Mouse (Mus musculus): ENCODE data around the gene Pnrc2.

Pnrc2 gene

DNA sequence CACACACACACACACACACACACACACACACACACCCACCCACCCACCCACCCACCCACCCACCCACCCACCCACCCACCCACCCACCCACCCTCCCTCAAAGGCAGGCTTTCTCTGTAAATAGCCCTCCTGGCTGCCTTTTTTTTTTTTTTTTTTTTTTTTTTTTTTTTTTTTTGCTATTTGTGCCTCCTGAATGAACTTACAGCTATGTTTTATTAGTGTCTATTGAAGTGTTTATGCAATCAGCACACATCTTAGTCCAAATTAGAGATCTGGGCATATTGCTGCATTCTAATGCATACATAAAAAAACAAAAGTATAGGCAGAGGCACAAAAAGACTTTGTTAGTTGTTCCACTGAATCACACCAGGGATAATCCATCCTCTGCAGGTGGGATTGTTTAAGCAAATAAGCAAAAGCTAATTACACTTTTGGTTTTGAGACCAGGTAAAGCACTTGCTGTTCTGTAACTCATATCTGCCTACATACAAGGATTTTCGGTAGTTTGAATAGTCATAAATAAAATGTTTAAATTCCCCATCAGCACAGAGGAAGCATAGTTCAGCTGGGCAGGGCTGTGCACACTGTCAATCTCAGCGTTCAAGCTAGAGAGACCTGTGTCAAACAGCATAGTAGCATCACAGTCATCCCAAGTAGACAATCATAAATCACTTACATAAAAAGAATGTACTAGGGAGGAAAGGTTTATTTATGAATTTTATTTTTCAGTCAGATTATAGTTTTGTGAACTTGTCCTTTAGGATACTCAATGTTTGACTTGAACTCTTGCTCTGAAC, 3.2 kb downstream of the Pnrc2 start:
- DNase-seq (ENCODE audit: low spot score) = no peak

DNA sequence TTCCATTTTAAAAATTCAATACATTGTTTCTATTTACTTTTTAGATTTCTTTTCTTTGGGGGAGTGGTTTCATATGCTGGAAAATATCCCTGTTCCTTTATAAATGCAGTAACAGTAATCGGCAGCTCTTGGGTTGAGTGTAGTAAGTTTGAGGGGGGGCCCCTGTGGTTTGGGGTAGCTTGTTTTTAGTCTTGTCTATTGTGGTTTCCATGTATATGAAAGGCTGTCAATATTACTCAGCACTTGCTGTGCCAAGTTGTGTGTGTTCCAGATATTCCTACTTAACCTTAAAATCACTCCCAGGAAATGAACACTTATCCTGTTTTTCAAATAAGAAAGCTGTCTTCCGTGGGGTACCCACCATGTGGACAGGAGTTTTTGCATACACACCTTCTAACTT, 4.7 kb downstream of the Pnrc2 start:
- DNase-seq (ENCODE audit: low spot score) = no peak

DNA sequence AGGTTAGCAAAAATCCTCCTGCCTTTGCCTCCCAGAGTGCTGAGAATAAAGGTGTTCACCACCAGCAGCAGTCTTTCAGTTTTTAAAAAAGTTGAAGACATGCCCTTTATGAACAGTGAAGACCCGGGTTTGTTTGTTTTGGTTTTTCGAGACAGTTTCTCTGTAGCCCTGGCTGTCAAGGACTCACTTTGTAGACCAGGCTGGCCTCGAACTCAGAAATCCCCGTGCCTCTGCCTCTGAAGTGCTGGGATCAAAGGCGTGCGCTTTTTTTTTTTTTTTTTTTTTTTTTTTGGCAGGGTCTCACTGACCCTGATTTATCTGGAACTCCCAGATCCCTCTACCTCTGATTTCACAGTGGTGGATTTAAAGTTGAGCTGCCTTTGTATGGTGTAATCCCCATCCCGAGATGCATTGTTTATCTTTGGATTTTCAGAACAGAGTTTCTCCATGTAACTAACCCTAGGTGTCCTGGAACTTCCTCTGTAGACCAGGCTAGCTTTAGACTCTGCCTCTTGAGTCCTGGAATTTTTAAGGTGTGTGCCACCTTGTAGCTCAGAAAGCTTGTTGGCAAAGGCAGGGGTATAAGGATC, 16.0 kb downstream of the Pnrc2 start:
- DNase-seq (ENCODE audit: low spot score) = no peak

DNA sequence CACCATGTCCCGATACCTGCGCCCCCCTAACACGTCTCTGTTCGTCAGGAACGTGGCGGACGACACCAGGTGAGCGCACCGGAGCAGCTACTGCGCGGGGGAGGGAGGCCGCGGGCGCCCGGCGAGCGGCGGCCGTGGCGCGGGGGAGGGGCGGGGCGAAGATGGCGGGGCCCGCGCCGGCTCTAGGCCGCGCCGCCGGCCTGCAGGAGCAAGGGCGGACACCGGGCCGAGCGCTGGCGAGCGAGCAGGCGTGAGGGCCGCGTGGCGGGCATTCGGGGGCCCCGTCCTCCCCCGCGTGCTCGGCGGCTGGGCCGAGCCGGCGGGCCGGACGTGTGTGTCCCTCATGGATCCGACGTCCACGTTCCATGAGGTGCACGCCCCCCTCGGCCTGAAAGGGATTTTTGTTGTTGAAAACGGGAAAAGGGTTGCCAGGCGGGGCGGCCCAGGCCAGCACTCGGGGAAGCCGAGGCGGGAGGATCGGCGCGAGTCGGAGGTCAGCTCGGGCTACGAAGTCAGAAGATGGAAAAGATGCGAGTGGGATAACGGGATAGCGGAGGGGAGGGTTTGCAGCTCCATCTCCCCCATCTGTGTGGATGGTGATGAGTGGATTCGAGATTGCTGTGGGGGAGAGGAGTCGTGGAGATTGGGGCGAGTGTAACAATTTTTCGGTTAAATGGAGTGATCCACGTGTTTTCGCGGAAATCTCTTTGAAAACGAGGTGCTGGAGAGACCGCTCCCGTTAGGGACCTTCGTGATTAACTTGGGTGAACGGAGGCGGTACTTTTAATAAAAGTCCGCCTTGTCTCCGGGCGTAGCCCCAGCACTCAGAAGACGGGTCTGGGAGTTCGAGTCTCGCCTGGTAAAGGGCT, 17.2 kb downstream of the Pnrc2 start:
- DNase-seq (ENCODE audit: low spot score) = peak; percentile 82

DNA sequence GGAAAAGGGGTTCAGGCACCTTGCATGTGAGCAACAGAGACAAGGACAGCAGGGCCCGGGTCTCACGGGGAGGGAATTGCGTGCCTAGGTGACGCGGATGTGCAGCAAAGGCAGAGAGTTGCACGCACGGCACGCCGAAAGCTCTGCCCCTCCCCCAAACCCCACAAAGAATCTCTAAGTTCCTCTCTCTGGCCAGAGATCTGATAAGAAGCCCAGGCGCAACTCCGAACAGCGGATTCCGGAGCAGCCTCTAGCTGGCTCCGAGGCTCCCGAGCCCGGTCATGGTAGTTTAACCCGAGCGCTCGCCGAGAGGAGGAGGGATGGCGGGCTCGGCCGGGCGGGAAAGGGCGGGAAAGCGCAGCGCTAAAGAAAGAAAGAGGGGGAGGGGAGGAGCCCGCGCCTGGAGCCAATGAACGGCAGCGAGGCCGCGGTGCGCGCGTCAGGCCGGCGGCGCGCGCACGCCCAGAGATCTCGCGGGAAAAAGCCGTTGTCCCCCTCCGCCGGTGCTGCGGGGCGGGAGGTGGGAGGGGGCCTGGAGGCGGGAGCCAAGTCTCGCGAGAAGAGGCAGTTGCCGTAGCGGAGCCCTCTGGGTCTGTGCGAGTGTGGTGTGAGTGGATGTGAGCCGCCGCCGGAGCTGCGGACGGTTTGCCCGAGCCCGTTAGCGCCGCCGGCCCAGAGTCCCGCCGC, 18.0 kb downstream of the Pnrc2 start, which contains the start of gene Srsf10:
Srsf10 (plus strand) TSS at position 212 of the 687 bp plus-strand sequence.
- DNase-seq (ENCODE audit: low spot score) = peak; percentile 97

DNA sequence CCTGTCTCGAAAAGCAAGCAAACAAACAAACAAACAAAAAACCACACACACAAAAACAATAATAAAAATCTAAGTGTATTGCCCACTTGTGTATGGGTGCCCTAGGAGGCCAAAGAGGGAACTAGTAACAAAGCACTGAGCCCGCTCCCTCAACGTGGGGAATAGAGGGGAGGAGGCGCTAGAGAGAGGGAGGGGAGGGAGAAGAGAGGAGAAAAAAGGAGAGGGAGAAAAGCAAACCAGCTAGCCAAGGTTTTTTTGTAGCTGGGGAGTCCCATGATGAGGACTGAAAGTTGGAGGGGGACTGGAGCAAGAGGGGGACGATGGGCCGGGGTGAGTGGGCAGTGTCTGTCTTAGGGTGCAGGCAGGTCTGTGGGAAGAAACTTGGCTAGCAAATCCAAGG, 18.6 kb downstream of the Pnrc2 start:
- DNase-seq (ENCODE audit: low spot score) = peak; percentile 62

DNA sequence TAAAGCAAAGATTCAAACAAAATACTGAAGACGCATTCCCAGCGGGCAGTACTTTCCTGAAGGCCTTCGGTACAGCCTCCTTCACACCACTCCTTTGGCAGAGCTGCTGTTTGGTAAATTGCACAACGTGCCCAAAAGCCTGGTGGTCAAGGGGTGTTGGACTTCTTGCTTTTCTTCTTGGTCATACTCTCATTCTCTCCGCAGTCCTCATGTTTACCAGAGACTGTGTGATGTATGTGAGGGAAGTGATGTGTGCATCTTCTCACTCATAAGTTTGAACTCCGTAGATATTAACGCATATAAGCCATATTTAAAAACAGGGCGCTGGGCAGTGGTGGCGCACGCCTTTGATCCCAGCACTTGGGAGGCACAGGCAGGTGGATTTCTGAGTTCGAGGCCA, 19.0 kb downstream of the Pnrc2 start:
- DNase-seq (ENCODE audit: low spot score) = no peak

DNA sequence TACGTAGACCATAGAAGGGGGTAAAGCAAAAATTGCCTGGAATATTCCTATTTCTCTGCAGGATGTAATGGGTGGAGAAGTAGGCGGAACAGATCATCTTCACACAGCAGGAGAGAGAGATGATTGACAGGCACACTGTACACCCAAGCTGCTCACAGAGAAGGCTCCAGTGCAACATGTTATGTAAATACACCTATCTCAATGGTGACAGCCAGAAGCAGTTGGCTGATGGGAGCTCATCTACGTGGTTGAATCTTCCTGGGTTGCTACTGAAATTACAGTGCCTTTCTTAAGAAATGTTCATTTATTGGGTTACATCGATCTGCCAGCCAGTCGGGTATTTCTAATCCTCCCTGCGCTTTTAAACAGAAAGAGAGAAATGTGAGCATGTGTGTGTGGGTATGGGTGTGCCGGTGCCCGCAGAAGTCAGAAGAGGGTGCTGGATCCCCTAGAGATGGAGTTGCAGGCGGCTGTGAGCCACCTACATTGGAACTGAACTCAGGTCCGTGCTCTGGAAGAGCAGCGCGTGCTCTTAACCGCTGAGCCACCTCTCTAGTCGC, 19.6 kb downstream of the Pnrc2 start:
- no peak for DNase-seq (ENCODE audit: low spot score)

DNA sequence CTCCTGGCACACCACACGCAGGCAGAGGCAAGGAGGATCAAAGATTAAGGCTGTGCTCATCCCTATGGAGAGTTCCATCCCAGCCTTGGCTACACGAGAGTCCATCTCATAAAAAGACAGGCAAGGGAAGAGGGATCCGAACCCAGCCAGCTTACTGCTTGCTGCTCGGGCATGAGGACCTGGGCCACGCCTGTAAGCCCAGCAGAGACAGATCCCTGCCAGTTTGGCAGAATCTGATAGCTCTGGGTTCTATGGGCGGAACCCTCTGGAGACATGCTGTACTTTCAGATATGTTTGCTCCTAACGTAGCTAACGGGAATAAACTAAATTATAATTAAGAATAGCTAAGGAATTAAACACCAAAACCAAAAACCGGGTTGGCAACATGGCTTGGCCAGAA, 21.7 kb downstream of the Pnrc2 start:
- no peak for DNase-seq (ENCODE audit: low spot score)

DNA sequence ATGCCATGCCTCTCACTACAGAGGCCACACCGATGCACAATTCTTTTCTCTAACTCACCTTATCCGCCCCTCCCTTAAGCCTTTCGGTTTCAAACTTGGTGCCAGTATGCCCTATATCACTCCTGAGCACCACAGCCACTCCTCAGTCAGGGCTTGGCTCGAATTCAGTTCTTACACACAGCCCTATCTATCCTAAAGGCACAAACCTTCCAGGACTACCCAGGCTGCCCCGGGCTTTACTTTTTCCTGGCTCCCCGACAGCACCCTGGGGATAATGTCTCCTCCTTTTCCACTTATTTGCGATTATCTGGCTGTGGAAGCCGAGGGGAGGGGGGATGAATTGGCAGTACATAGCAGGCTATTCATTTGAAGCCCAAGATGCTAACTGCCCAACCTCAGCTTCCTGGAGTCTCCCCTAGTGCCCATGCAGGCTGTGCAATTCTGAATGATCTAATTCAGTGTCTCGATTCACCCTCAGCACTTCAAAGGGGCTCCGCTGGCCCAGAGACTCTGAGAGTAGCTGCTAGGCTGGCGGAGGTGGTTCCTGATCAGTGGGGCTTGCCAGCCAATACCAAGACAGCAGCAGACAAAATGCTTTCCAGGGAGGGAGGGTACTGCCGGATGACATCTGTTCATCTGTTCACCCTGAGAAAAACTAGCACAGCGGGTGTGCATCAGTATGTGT, 23.1 kb downstream of the Pnrc2 start:
- no peak for DNase-seq (ENCODE audit: low spot score)

DNA sequence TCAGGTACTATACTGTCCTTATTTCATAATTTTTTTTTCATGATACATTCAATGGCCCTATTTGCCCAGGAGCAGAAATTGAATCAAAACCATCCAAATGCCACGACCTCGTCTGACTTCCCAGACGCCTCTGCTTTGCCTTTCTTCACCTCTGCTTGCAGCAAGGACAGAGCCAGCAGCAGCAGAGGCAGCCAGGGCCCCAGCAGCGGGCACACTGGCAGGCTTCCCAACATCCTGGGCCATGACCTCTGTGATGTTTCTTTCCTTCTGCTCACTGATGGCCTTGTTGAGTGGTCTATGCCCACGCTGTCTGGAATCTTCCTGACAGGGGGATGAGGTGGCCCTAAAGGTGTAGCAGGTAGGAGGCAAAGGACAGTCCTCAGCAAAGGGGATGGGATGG, 26.1 kb downstream of the Pnrc2 start:
- no peak for DNase-seq (ENCODE audit: low spot score)

DNA sequence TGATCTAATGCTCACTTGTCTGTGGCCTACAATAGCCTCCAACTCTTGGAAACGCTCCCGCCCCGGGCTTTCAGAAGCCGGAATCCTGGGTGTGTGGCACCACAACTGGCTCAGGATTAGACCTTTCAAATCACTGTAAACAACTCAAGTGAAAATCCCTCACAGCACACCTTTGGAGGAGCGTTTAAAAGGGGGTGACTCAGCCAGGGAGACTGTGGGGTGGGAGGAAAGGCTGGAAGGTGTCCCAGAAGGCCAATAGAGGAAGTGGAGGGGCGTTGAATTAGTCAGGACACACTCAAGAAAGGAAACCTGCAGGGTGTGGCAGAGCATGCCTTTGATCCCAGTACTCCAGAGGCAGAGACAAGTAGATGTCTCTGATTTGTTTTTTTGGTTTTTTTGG, 29.2 kb downstream of the Pnrc2 start:
- no peak for DNase-seq (ENCODE audit: low spot score)

DNA sequence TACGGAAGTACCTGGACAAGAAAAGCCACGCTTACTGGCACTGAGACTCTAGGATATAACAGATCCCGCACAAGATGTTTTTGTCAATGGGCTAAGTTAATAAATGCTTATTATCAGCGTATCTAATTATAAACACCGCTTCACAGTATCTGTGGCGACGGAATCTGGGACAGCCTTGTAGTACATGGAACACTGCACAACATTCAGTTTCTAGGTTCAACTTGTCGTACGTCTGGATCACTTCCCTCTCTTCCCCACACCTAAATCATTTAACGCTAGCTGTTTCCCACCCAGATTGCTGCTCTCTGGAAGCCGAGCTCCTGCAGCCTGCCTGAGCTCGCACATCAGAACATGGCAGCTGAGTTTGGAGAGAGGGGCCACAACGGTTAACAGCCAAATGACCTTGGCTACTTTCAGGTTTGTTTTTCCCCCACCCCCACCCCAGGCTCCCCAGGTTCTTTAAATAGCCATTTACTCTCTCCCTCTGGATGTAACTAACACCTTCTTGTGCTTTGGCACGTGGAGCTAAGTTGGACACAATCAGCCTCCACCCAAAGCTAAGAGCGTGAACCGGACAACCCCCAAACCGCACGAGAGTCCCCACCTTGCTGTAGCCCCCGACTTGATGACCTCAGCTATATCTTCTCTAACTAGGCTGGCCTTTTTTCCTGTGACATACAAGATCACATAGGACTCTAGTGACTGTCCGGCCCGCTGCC, 34.2 kb downstream of the Pnrc2 start:
- DNase-seq (ENCODE audit: low spot score) = no peak

DNA sequence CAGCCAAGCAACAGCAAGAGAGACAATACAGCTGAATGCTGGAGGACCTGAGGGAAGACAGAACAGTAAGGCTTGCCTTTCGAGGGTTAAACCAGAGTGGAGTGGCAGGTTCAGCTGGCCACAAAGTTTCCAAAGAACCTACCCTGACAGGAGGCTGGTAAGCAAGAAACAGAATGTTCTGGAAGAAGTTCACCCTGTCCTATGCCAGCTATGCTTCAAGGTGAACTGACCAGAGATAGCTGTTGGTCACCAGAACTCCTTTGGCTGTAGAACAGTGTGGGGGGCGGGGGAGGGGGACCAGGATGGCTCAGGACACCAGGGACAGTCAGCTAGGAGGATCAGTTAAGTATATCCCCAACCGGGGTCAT, 34.7 kb downstream of the Pnrc2 start:
- DNase-seq (ENCODE audit: low spot score) = no peak

DNA sequence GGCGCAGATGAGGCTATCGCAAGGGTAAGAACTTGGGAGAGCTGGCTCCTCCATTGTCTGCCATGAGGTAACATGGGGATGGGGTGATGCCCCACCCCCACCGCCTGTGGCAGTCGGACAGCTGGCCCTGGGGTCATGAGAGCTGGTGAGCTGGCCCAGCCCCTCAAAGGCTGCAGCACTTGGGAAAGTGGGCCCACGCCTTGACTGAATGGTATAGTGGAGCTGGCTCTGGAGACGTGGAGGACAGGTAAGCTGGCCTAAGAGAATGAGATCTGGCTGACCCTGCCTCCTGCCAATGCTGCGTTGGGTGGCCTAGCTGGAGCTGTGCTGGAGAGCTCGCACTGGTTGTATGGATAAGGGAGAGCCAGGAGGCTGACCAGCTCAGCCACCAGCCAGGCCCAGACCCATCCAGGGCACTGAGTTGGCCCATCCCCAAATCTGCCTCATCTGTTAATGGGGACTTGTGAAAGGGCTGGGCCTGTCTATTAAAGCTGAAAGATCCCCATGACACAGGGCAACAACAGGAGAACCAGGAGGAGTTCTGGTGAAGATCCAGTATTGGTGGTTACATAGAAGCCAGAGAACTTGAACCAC, 39.4 kb downstream of the Pnrc2 start:
- no peak for DNase-seq (ENCODE audit: low spot score)

DNA sequence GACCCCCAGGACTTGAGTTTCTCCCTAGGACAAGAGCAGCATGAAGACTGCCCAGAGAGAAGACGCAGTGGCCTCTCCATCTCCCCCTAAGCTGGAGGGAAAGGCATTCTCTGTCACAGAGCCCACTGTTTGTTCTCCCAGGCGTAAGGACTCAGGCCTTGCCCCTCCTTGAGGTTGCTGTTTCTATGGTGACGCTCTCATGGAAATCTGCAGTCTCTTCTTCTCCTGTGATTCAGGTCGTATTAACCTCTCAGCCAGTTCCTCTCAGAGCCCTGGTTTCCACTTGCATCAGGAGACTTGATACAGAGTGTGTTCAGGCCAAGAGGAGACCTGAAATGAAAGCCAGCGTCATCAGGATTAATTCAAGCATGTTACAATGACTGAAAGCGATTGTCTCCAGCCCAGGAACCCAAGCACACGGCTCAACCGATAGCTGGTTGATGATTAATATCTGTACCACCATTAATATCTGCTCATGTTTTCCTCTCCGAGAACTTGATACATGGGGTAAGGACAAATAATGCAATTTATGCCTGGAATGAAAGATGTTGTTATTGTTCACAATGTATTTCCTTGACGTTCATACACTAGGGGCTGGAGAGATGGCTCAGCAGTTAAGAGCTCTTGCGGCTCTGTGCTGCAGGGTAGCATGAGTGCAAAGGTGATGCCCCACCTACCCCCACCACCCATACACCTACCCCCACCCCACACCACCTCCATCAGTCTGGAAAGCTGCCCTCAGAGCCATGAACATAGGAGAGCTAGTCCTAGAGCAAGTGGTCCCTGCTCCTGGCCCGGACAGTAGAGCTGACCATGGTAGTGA, 40.1 kb downstream of the Pnrc2 start:
- peak; percentile 54 for DNase-seq (ENCODE audit: low spot score)

DNA sequence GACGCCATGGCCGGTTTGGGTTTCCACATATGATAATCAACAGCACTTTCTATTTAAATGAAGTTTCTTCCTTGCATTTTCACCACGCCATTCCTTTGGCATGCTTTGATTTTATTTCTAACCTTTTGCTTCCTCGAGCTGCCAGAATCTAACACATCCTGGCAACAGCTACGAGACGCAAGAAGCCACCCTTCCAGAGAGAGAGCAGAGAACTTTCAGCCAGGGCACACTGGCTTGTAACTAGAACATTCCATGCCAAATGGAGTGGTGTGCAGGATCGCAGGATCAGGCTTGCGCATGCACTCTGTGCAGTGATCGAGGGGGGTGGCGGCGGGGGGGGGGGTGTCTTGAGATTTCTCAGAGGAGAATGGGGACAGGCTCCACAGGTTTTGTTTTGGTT, 41.6 kb downstream of the Pnrc2 start:
- no peak for DNase-seq (ENCODE audit: low spot score)

DNA sequence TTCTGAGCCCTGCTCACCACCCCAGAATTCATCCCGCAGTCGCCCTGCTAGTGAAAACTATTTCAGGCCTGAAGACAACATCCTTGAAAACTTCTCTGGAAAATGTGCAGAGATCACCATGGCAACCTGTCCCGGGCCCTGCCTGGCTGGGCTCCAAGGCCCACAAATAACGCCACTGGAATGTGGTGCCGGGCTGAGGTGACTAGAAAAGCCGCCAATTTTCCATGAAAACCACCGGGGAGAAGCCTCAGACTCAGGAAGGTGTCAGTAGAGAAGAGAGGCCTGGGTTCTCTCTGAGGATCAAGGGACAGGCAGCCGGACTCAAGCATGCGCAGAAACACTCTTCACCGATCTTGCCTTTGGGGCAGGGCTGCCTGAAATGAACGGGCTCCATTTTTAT, 45.2 kb downstream of the Pnrc2 start:
- peak; percentile 62 for DNase-seq (ENCODE audit: low spot score)

DNA sequence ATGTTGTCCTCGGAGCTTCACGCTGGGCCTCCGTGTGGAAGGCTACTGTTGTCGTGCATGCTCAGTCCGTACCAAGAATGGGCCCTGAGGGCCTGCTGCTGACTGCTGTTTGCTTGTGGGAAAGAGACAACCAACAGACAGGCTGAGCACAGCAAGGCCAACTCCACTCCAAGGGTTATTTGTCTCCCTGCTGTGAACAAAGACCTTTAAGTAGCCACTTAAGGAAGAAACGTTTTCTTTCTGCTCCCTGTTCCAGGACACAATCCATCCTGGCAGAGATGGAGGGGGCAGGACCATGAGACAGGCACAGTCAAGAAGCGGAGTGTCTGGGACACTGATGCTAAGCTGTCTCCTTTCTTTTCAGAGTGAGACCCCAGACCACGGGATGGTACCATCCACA, 49.4 kb downstream of the Pnrc2 start:
- DNase-seq (ENCODE audit: low spot score) = no peak

Data from embryo, embryonic 10 days (tissue).